Mouse (Mus musculus): ENCODE data around the gene Rsbn1l. TPM values are rescaled to one million over a fixed set of nuclear protein-coding genes. Genes with fewer than 3 reads are reported as not detected.

Gene Rsbn1l
- 10 to 100 TPM; 13.3 to 14.5 (median 14.2) TPM for total RNA-seq (2022)

DNA sequence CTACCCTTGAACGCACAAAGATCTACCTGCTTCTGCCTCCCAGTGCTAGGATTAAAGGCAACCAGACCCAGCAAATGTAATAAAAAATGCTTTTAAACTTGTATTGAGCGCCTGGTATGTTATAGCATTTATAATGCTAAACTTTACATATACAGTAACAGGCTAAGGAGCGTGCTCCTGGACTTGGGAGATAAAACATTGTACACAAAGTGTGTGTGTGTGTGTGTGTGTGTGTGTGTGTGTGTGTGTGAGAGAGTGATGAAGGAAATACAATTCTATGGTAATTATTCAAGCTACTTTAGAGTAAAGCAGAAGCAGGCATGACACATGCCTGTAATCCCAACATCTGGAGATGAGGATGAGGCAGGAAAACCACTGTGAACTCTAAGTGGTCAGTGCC is at the start of gene Rsbn1l:
TSS of gene Rsbn1l (minus strand) at position 101 of the 400 bp plus-strand sequence.
- DNase-seq (ENCODE audit: low spot score) = no peak

- no peak for DNase-seq (ENCODE audit: low spot score)
These were observed 46.5 kb upstream of the Rsbn1l start for GRCm38 (mm10) chr5:21002723-21003122.

GRCm38 (mm10) chr5:21001622-21002315 is 45.6 kb upstream of the Rsbn1l start:
- DNase-seq (ENCODE audit: low spot score) = no peak

DNA sequence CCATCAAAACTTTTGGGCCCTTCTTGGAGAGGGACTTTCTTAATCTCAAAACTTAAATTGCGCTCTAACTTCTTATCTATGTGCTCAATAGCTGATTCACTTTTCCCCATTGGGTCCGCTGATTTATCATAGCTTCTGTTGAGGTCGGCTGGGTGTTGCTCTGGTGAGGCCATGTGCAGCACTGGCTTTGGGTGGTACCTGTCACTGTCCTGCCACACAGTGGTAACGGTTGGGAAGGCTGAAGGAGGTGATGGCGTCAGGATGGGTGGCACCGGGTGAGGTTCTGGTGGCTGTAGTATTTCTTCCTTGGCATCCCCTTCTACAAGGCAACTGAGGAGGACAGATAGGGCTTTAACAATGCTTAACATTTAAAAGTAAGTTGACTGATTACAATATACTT is 42.2 kb upstream of the Rsbn1l start:
- DNase-seq (ENCODE audit: low spot score) = no peak

- no peak for DNase-seq (ENCODE audit: low spot score)
These were observed 41.4 kb upstream of the Rsbn1l start for GRCm38 (mm10) chr5:20997555-20997954.

DNA sequence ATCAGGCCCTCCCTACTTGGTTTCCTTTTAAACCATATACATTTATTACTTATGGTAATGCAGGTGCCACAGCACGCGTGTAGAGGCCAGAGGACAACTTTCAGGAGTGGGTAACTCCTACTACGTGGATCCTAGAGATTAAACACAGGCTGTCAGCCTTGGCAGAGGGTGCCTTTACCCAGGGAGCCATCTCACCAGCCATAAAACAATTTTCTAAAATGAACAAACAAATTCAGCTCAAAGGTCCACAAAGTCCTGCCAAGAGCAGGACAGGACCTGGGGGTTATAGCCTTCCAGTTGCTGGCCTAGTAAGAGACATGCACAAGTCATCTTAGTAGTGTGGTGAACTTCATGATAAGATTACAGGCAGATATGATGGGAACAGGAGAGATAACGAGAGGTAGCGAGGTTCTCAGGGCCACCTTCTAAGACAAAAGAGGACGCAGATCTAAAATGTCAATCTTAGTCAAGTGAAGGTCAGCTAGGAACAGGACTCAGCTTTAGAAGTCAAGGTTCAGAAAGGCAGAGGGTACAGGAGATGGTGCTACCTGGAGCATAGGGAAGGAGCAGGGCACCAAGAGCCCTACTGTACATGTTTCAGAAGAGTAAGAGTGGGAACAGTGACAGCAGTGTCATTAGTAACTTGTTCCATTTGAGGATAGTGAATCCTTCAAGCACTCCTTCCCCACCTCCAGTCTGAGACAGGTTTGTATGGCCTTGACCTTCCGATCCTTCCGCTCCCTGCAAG is 34.0 kb upstream of the Rsbn1l start:
- no peak for DNase-seq (ENCODE audit: low spot score)

GRCm38 (mm10) chr5:20986271-20986670 is 30.1 kb upstream of the Rsbn1l start:
- DNase-seq (ENCODE audit: low spot score) = no peak

GRCm38 (mm10) chr5:20983505-20983904 is 27.3 kb upstream of the Rsbn1l start:
- DNase-seq (ENCODE audit: low spot score) = no peak

DNA sequence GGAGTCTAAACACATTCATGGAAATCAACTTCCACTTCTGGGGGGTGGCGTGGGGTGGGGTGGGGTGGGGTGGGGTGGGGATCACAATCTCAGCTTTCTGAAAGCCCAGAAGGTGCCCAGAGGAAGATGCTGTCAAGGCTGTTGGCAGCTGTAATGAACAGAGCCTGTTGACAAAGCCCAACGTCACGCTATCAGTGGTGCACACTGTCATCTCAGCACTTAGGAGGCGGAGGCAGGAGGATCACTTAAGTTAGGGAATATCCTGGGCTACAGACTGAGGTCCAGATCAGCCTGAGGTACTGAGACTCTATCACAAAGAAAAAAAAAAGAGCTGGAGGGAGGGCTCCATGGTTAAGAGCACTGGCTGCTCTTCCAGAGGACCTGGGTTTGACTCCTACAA is 18.5 kb upstream of the Rsbn1l start:
- no peak for DNase-seq (ENCODE audit: low spot score)

- no peak for DNase-seq (ENCODE audit: low spot score)
These were observed 17.8 kb upstream of the Rsbn1l start for GRCm38 (mm10) chr5:20973999-20974398.

- DNase-seq (ENCODE audit: low spot score) = no peak
These were observed 16.9 kb upstream of the Rsbn1l start for GRCm38 (mm10) chr5:20973069-20973468.

DNA sequence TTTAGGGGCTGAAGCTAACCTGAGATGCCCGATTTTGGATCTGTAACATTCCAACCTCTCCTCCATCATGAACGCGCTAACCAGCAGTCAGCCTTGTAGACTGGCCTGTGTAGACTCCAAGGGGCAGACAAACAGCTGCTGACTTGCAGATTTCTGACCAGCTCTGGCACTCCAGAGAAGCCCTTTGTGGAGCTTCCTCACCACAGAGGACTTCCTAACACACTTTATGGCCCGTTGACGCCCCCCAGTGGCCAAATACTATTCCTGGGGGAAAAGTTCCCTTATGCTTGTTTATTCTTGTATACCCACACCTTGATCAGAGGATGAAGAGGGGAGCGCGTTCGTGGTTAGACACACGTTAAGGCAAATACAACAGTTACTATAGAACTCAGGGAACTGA is 12.8 kb upstream of the Rsbn1l start:
- DNase-seq (ENCODE audit: low spot score) = peak; percentile 45

DNA sequence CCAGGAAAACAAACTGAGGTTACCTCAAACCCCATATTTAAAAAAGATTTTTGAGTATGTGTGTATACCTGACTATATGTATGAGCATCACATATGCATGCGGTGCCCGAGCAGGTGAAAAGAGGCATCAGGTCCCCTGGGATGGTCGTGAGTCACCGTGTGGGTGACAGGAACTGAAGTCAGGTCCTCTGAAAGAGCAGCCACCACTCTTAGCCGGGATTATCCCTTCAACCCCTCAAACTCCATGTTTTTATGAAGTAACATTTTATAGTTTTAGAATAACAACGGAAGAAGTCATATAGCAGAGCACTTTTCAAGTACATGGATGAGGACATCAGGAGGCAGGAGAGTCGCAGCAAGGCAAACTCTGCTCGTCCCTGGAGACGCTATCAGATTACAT is 12.3 kb upstream of the Rsbn1l start:
- DNase-seq (ENCODE audit: low spot score) = no peak

DNA sequence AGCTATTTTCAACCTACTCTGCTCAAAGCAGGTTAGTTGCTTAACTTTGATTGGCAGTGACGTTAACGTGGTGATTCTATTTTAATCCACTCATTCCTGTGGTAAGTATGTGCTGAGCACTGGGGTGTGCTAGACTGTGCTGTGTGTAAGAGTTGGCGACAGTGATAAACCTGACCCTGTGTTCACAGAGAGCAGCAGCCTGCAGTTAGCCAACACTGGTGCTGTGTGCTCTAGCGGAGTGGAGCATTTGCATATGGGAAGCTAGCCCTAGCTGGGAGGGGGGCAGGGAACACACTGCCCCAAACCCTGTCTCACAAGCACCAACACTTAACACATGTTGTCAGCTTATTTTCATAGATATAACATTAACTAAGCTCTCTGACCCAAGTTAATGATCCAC is 11.7 kb upstream of the Rsbn1l start:
- DNase-seq (ENCODE audit: low spot score) = no peak

DNA sequence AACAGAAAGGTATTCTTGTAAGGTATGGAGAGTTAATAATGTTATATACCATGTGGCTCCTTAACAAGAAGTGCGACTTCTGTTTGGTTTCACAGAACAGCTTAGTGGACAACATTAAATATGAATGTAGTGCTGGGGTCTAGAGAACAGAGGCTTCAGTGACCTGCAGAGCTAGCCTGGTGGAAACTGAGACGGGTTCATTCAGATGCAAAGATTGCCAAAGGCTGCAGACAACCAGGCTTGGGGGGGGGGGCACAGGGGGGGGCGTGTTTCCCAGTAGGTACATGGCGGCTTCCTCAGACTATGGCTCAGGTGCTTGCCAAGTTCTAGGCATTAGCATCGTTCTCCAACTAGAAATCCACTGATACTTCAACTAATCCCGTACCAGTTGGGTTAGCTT is 8.2 kb upstream of the Rsbn1l start:
- DNase-seq (ENCODE audit: low spot score) = no peak

GRCm38 (mm10) chr5:20963295-20963694 is 7.1 kb upstream of the Rsbn1l start:
- DNase-seq (ENCODE audit: low spot score) = no peak

DNA sequence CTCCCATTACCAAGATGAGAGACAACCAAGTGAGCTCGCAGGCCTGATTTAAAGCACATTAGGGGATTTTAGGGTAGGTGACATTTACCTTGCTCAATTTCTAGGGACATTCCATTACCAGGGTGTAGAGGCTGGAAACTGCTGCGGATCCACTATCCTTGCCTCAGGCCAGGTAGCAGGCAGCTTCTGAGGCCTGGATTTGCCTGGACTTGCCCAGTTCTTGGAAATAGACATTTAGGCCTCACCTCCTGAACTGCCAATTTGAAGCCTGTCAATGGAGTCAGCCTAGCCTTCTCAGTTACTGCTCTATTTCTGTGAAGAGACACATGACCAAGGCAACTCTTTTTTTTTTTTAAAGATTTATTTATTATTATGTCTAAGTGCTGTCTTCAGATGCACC is 4.7 kb upstream of the Rsbn1l start:
- DNase-seq (ENCODE audit: low spot score) = no peak

DNA sequence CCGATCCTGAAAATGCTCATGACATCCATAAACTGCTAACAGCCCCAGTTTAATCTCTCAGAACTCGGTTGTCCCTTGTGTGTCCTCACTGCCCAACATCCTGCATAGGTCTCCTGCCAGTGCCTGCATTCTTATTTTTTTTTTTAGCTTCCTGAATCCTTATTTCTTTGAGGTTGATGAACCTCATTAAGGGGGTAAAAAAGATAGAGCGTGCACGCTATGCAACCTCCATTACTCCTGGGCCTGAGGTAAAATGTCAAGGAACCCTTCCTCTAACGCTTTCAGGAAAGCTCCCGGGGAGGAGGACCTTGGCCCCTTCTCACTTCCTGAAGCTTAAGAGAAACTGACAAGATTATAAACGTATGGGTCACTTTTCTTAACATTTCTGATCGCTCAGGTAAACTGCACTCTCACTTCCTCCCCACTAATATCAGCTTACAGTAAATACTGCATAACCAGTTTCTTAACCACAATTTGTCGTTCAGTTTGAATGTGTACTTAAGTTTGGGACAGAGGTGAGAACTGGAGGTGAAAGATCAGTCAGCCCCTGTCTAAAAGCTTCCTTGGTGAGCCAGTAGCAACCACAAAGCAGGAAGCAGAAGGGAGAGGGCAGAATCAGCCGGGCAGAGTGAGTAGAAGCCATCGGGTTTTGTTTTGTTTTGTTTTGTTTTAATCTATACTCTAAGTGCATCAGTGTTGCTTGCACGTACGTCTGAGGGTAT is 923 bp downstream of the Rsbn1l start:
- DNase-seq (ENCODE audit: low spot score) = no peak

- no peak for DNase-seq (ENCODE audit: low spot score)
These were observed 3.8 kb downstream of the Rsbn1l start for GRCm38 (mm10) chr5:20952337-20952925.

GRCm38 (mm10) chr5:20951666-20952281 is 4.4 kb downstream of the Rsbn1l start:
- peak; percentile 97 for DNase-seq (ENCODE audit: low spot score)

- DNase-seq (ENCODE audit: low spot score) = peak; percentile 60
These were observed 5.1 kb downstream of the Rsbn1l start for GRCm38 (mm10) chr5:20950855-20951650.
